Mouse (Mus musculus) MEL (cell line): ENCODE measurements around the gene Gm1043. TPM values are rescaled to one million over a fixed set of nuclear protein-coding genes. Genes with fewer than 3 reads are reported as not detected.

Experiments used
- DNase-seq: peaks from one replicate; pipeline ENCODE4 v3.0.0; 2011; ENCODE audit warnings: low read depth, low spot score
- H3K27ac ChIP-seq: 2 replicates; pipeline ENCODE4 v1.5.1; 2012; ENCODE audit warnings: low read depth, mild to moderate bottlenecking, control low read depth, low read length, moderate library complexity; ENCODE audit not compliant: control insufficient read depth
- H3K27me3 ChIP-seq, 2 experiments: fragments of 150-350 bp in 1 of 2; sonication (generic) in 1 of 2; 2 replicates each; pipeline ENCODE4 v1.6.1; 2012; ENCODE audit warnings: low read length in 2 of 2, mild to moderate bottlenecking in 2 of 2, improper control_type of control experiment in 1 of 2, moderate library complexity in 1 of 2; ENCODE audit not compliant: insufficient read depth in 2 of 2, control insufficient read depth in 1 of 2
- H3K36me3 ChIP-seq, 2 experiments: 2 replicates each; pipeline ENCODE4 v1.6.1; 2012 to 2014; ENCODE audit warnings: low read length in 2 of 2, improper control_type of control experiment in 1 of 2, inconsistent platforms in 1 of 2, mild to moderate bottlenecking in 1 of 2; ENCODE audit not compliant: insufficient read depth in 2 of 2, control insufficient read depth in 1 of 2
- H3K4me1 ChIP-seq, 2 experiments: fragments of 150-350 bp in 1 of 2; sonication (generic) in 1 of 2; 2 replicates each; pipeline ENCODE4 v1.6.1; 2012; ENCODE audit warnings: low read length in 2 of 2, improper control_type of control experiment in 1 of 2, mild to moderate bottlenecking in 1 of 2; ENCODE audit not compliant: insufficient read depth in 2 of 2, control insufficient read depth in 1 of 2
- H3K4me3 ChIP-seq, 2 experiments: fragments of 150-350 bp in 1 of 2; sonication (generic) in 1 of 2; 2 replicates each; pipeline ENCODE4 v1.5.1; 2012; ENCODE audit warnings: low read depth in 2 of 2, low read length in 2 of 2, mild to moderate bottlenecking in 2 of 2, moderate library complexity in 2 of 2, control low read depth in 1 of 2, improper control_type of control experiment in 1 of 2; ENCODE audit not compliant: control insufficient read depth in 1 of 2, insufficient read depth in 1 of 2
- H3K79me2 ChIP-seq: 2 replicates; pipeline ENCODE4 v1.6.1; 2012; ENCODE audit warnings: mild to moderate bottlenecking, low read length, moderate library complexity; ENCODE audit not compliant: control insufficient read depth, poor library complexity, insufficient read depth
- H3K9ac ChIP-seq: 2 replicates; pipeline ENCODE4 v1.6.1; 2012; ENCODE audit warnings: low read depth, mild to moderate bottlenecking, control low read depth, low read length, moderate library complexity; ENCODE audit not compliant: control insufficient read depth, poor library complexity, severe bottlenecking
- H3K9me3 ChIP-seq: fragments of 150-350 bp; sonication (generic); replicated peaks from 2 replicates; pipeline ENCODE4 v1.6.1; 2012; ENCODE audit warnings: mild to moderate bottlenecking, low read length, improper control_type of control experiment, moderate library complexity; ENCODE audit not compliant: insufficient read depth
- CHD1 ChIP-seq: IDR thresholded peaks from 2 replicates; pipeline ENCODE4 v1.6.1; 2012; ENCODE audit warnings: low read depth, mild to moderate bottlenecking, inconsistent platforms, low read length, improper control_type of control experiment
- CHD2 ChIP-seq: IDR thresholded peaks from 2 replicates; pipeline ENCODE4 v1.6.1; 2011; ENCODE audit warnings: low read length, improper control_type of control experiment
- HCFC1 ChIP-seq: IDR thresholded peaks from 2 replicates; pipeline ENCODE4 v1.6.1; 2012; ENCODE audit warnings: low read depth, mild to moderate bottlenecking, inconsistent platforms, low read length, improper control_type of control experiment, moderate library complexity
- JUND ChIP-seq: IDR thresholded peaks from 2 replicates; pipeline ENCODE4 v1.6.1; 2011; ENCODE audit warnings: low read depth, mild to moderate bottlenecking, improper control_type of control experiment, low read length
- KAT2A ChIP-seq: conservative IDR thresholded peaks from 2 replicates; pipeline ENCODE4 v1.6.1; 2012; ENCODE audit warnings: low read depth, low read length, improper control_type of control experiment, inconsistent platforms
- MAFK ChIP-seq: IDR thresholded peaks from 2 replicates; pipeline ENCODE4 v1.6.1; 2011; ENCODE audit warnings: low read depth, mild to moderate bottlenecking, low read length, improper control_type of control experiment, borderline replicate concordance
- MAX ChIP-seq: IDR thresholded peaks from 2 replicates; pipeline ENCODE4 v1.6.1; 2011; ENCODE audit warnings: low read length, improper control_type of control experiment
- MYC ChIP-seq: IDR thresholded peaks from 2 replicates; pipeline ENCODE4 v1.6.1; 2011; ENCODE audit warnings: low read depth, mild to moderate bottlenecking, low read length, improper control_type of control experiment, moderate library complexity
- NRF1 ChIP-seq: IDR thresholded peaks from 2 replicates; pipeline ENCODE4 v1.6.1; 2014; ENCODE audit warnings: low read depth, mild to moderate bottlenecking, inconsistent platforms, low read length, improper control_type of control experiment, moderate library complexity; ENCODE audit not compliant: poor library complexity, insufficient read depth, severe bottlenecking
- POLR2A ChIP-seq, 2 experiments: IDR thresholded peaks; 2 replicates each; pipeline ENCODE4 v1.6.1; 2011 to 2012; ENCODE audit warnings: low read length in 2 of 2, mild to moderate bottlenecking in 2 of 2, control low read depth in 1 of 2, improper control_type of control experiment in 1 of 2, low read depth in 1 of 2, moderate library complexity in 1 of 2; ENCODE audit not compliant: control insufficient read depth in 1 of 2, insufficient read depth in 1 of 2, poor library complexity in 1 of 2
- POLR2AphosphoS5 ChIP-seq: IDR thresholded peaks from 2 replicates; pipeline ENCODE4 v1.6.1; 2012; ENCODE audit warnings: low read depth, borderline replicate concordance, mild to moderate bottlenecking, inconsistent platforms, low read length, moderate library complexity, mixed read lengths
- RAD21 ChIP-seq: IDR thresholded peaks from 2 replicates; pipeline ENCODE4 v1.6.1; 2011; ENCODE audit warnings: mild to moderate bottlenecking, low read depth, low read length, improper control_type of control experiment
- RCOR1 ChIP-seq: IDR thresholded peaks from 2 replicates; pipeline ENCODE4 v1.6.1; 2012; ENCODE audit warnings: low read depth, mild to moderate bottlenecking, inconsistent platforms, low read length, improper control_type of control experiment
- SIN3A ChIP-seq: IDR thresholded peaks from 2 replicates; pipeline ENCODE4 v1.6.1; 2012; ENCODE audit warnings: low read length, improper control_type of control experiment, inconsistent platforms
- SMC3 ChIP-seq: IDR thresholded peaks from 2 replicates; pipeline ENCODE4 v1.6.1; 2011; ENCODE audit warnings: low read depth, low read length, improper control_type of control experiment
- TAL1 ChIP-seq: IDR thresholded peaks from 2 replicates; pipeline ENCODE4 v1.6.1; 2012; ENCODE audit warnings: mild to moderate bottlenecking, inconsistent platforms, low read length, moderate library complexity, mixed read lengths
- TBP ChIP-seq: IDR thresholded peaks from 2 replicates; pipeline ENCODE4 v1.8.0; 2011; ENCODE audit warnings: low read depth, low read length, improper control_type of control experiment
- TCF12 ChIP-seq: IDR thresholded peaks from 2 replicates; pipeline ENCODE4 v1.6.1; 2014; ENCODE audit warnings: low read depth, mild to moderate bottlenecking, inconsistent platforms, low read length, improper control_type of control experiment, moderate library complexity
- UBTF ChIP-seq: IDR thresholded peaks from 2 replicates; pipeline ENCODE4 v1.6.1; 2012; ENCODE audit warnings: low read depth, mild to moderate bottlenecking, inconsistent platforms, low read length, improper control_type of control experiment, moderate library complexity, borderline replicate concordance; ENCODE audit not compliant: insufficient read depth
- ZKSCAN1 ChIP-seq: IDR thresholded peaks from 2 replicates; pipeline ENCODE4 v1.6.1; 2012; ENCODE audit warnings: low read depth, mild to moderate bottlenecking, inconsistent platforms, low read length, improper control_type of control experiment, moderate library complexity
- ZNF384 ChIP-seq: IDR thresholded peaks from 2 replicates; pipeline ENCODE4 v1.6.1; 2012; ENCODE audit warnings: low read depth, mild to moderate bottlenecking, inconsistent platforms, low read length, improper control_type of control experiment
- polyA plus RNA-seq, 2 experiments: library from polyadenylated mRNA; stranded (reverse) in 1 of 2; unstranded in 1 of 2; fragments of >175 nt in 1 of 2; fragments of >200 nt in 1 of 2; gene quantifications; 2 replicates each; pipeline versions ENCODE4 v1.2.1 to v1.2.4; 2012; ENCODE audit warnings: low replicate concordance in 2 of 2, low read depth in 1 of 2; ENCODE audit not compliant: insufficient read length in 2 of 2, insufficient read depth in 1 of 2, missing spikeins in 1 of 2
- total RNA-seq: library from RNA; depleted of rRNA; stranded (reverse); fragments of 300-350 nt; gene quantifications from 2 replicates; pipeline ENCODE4 v1.2.3, GENCODE M21; 2012

Gm1043 gene
- total and polyA plus RNA-seq, 3 experiments: not detected

- Histone ChIP-seq H3K27ac (no peak overlapping the region), H3K36me3 (no peaks in the 10 kb centered on the region), H3K4me1 (no peaks in the 10 kb centered on the region), H3K27me3 (no peaks in the 10 kb centered on the region), H3K79me2 (no peaks in the 10 kb centered on the region), H3K4me3 (no peak overlapping the region), H3K9ac (no peak overlapping the region), H3K9me3 (no peaks in the 10 kb centered on the region)
- TF ChIP-seq MAX: no peak
- no peak for TF ChIP-seq HCFC1
- no peak for TF ChIP-seq UBTF
- TF ChIP-seq MYC: no peak
- TF ChIP-seq TCF12: no peak
- TF ChIP-seq POLR2AphosphoS5: no peak
- TF ChIP-seq JUND: no peak
- no peak for TF ChIP-seq TAL1
- no peak for TF ChIP-seq POLR2A (IDR thresholded peaks at IDR 0.05; ENCODE audit: control insufficient read depth in 1 of 2, insufficient read depth in 1 of 2, low read depth in 1 of 2, low read length in 2 of 2, poor library complexity in 1 of 2)
- no peak for TF ChIP-seq RCOR1
- no peak for TF ChIP-seq ZNF384
- no peak for TF ChIP-seq ZKSCAN1
- TF ChIP-seq RAD21: no peak
- TF ChIP-seq SMC3: no peak
- no peak for DNase-seq
Observed at GRCm38 (mm10) chr5:37233010-37233557, 147.9 kb downstream of the Gm1043 start.

GRCm38 (mm10) chr5:37238654-37239053 is 153.5 kb downstream of the Gm1043 start:
- no peak overlapping the region for H3K9ac ChIP-seq
- H3K79me2 ChIP-seq: no peaks in the 10 kb centered on the region
- H3K9me3 ChIP-seq: no peaks in the 10 kb centered on the region
- TF ChIP-seq HCFC1 (no peak), POLR2A (IDR thresholded peaks at IDR 0.05; ENCODE audit: control insufficient read depth in 1 of 2, insufficient read depth in 1 of 2, low read depth in 1 of 2, low read length in 2 of 2, poor library complexity in 1 of 2) (no peak), NRF1 (no peak), SMC3 (no peak), SIN3A (no peak), TCF12 (no peak), CHD2 (no peak), KAT2A (no peak), RCOR1 (no peak), MAFK (no peak), TBP (no peak), UBTF (no peak), MAX (no peak), JUND (no peak), CHD1 (no peak)
- TF ChIP-seq, all 39 proteins: peak for 0
- no peaks in the 10 kb centered on the region for H3K36me3 ChIP-seq
- no peaks in the 10 kb centered on the region for H3K27me3 ChIP-seq
- H3K4me1 ChIP-seq: no peaks in the 10 kb centered on the region
- no peak overlapping the region for H3K4me3 ChIP-seq
- no peak overlapping the region for H3K27ac ChIP-seq
- no peak for DNase-seq
